Mouse (Mus musculus): Measurements from ENCODE around the gene Stra8.

The Stra8 gene

DNA sequence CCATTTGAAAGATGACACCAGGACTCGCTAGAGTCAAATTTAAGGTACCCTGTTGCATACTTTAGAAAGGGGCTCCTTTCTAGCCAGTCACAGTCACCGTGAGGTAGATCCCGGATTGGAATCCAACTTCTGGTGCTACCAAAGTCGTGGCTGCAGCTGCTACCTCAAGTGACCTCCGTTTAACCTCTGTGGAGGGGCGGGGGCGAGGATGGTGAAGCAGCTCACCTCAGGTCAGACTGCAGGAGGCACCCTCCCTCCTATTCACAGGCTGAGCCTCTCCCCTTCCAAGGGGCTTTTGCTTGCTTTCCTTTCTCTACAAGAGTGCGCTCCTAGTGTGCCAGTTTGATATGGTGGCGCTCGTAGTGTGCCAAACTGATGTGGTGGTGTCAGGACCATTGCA is at the start of gene Stra8:
Stra8 (plus strand) TSS at position 208 of the 400 bp plus-strand sequence.
- no peak for DNase-seq (ENCODE audit: low read depth in 1 of 2, low spot score in 2 of 2)

- no peak for DNase-seq (ENCODE audit: low read depth in 1 of 2, low spot score in 2 of 2)
Measured at GRCm38 (mm10) chr6:34870724-34871123, 49.2 kb upstream of the Stra8 start.

- DNase-seq (ENCODE audit: low read depth in 1 of 2, low spot score in 2 of 2): no peak
Measured at GRCm38 (mm10) chr6:34871929-34872328, 48.0 kb upstream of the Stra8 start.

DNA sequence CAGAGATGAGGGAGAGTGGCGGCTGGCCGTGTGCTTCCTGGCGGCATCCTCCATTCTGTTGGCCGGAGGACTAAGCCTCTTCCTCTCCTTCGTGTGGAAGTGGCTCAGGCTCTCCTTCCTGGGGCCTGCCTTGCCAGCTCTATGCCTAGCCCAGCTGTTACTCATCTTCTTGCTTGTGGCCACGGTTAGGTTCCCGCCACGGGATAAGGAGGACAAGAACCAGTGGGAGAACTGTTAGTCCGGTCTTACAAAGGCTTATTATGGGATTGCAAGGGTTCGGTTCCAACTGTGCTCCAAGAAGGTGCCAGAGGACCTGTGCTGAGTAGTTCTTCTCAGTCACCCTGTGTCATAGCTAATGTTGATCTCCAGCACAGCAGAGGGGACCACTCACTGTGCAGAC is 47.1 kb upstream of the Stra8 start:
- no peak for DNase-seq (ENCODE audit: low read depth in 1 of 2, low spot score in 2 of 2)

- DNase-seq (ENCODE audit: low read depth in 1 of 2, low spot score in 2 of 2): no peak
Measured at GRCm38 (mm10) chr6:34874101-34874921, 45.7 kb upstream of the Stra8 start.

DNA sequence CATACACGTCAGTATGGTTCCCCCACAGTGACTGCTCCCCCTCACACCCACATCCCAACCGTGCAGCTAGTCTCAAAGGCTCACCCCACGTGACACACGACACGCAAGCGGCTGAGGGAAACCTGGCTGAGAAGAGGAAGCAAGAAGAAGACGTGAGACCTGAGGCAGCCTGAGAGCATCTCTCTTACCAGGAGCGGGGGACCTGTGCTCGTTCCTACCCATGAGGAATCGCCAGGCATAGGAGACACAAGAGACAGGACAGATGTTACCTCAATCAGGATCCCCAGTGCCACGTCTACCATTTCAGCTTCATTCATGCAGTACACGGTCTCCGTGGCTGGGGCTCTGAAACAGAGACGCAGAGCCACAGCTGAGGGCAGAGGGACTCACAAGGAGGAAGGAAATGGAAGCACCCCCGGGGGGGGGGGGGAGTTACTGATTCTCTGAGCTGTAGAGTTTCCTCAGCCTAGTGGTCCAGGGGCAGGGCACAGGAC is 44.6 kb upstream of the Stra8 start:
- peak in 1 of 2 experiments; percentile 61 for DNase-seq (ENCODE audit: low read depth in 1 of 2, low spot score in 2 of 2)

GRCm38 (mm10) chr6:34875966-34876834 is 43.8 kb upstream of the Stra8 start:
- DNase-seq (ENCODE audit: low read depth in 1 of 2, low spot score in 2 of 2): no peak

- DNase-seq (ENCODE audit: low read depth in 1 of 2, low spot score in 2 of 2): no peak
Measured at GRCm38 (mm10) chr6:34876835-34877156, 43.2 kb upstream of the Stra8 start.

DNA sequence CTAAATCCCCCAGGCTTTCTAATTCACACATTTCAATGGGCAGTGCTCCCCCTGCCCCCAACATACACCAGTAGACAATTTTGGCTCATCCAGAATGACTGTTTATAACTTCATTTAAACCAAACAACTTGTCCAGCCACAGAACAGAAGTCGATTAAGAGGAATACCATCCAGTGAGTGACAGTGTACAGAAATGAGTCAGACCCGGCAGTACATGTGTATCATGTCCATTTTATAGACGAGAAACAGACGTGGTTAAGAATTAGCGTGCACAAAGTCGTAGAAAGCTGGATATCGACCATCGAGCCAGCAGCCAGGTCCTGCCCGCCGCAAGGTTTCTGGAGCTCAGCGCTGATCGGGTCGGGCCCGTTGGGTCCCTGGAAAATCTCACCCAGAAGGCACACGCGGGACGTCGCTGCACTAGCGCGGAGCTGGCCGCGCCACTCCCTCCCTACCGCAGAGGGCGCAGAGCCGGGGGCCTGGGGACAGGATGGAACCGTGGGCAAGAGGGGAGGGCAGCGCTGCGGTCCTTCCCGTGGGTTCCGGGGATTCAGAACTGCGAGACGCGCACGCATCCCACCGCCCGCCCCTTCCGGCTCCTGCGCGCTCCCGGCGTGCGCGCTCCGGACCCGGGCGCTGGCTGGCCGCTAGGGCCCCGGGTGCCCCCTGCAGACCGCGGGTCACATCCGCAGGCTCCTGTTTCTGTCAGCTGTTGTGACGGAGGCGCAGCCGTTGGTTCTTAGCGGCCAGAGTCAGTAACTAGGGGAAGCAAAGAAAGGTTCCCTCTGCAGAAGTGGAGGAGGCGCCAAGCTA is 42.2 kb upstream of the Stra8 start, which contains the start of gene Cyren:
Cyren (minus strand) TSS at position 552 of the 813 bp plus-strand sequence.
- DNase-seq (ENCODE audit: low read depth in 1 of 2, low spot score in 2 of 2): peak; percentile 76 to 88

GRCm38 (mm10) chr6:34879101-34879740 is 40.7 kb upstream of the Stra8 start:
- DNase-seq (ENCODE audit: low read depth in 1 of 2, low spot score in 2 of 2): no peak

GRCm38 (mm10) chr6:34879911-34880475 is 40.0 kb upstream of the Stra8 start:
- DNase-seq (ENCODE audit: low read depth in 1 of 2, low spot score in 2 of 2): no peak

DNA sequence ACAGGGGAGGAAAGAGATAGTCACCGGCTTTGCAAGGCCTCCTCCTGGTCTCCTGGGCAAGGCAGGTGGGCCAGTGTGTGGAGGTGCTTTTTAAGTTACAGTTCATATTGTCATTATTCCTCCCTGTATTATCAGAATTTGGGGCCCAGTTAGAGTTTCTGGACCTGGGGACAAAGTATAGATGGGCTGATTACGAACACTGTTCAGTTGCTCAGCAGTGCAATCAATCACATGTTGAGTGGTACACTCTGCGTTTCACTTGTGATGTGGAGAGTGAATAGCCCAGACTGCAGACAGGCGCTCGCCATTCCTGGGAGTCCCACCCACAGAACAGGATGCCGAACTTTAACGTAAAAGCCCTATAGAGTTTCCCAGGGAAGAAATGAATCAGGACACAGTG is 35.2 kb upstream of the Stra8 start:
- DNase-seq (ENCODE audit: low read depth in 1 of 2, low spot score in 2 of 2): no peak

DNA sequence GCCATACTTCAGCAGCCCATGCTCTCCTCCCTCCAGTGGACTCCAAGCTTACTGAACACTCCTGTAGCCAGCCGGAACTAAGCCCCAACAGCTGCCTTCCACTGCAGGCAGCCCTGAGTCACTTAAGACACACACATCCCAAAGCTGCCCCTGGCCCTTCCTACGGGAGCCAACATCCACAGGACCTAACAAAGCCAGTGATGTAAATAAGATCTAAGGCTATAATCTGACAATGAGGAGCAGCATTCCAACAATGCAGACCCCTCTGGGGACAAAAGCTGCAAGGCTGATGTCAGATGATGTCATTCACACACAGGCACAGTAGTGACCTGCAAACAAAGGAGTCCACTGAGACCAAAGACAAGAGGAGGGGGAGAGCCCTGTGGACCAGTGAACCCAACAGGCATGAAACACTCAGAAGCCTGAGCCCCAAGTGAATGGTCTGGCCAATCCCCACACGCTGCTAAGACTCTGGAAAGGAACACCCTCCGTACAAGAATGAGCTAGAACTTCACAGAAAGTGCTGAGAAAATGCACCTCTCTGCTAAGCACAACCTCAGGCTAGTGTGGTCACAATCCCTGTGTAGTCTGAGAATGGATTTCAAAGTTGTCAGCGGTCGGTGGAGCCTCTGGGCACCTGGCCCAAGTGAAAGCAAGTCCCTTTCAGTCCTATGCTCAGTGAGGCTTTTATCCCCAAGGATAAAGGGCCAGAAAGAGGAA is 32.7 kb upstream of the Stra8 start:
- no peak for DNase-seq (ENCODE audit: low read depth in 1 of 2, low spot score in 2 of 2)

DNA sequence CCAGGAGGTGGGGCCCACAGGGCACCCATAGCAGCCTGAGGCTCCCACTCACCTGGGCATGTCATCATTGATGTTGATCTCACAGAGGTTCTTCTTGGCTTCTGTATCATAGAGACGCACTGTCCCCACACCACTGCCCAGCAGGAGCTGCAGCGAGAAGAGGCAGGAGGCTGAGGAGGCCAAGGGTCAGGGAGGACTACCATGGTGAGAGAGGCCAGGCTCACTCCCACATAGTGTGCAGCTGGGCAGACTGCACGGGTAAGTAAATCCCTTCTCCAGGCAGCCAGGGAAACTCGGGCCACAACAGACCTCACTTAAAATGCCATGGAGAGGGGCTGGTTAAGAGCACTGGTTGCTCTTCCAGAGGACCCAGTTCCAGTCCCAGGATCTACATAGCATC is 30.8 kb upstream of the Stra8 start:
- no peak for DNase-seq (ENCODE audit: low read depth in 1 of 2, low spot score in 2 of 2)

DNA sequence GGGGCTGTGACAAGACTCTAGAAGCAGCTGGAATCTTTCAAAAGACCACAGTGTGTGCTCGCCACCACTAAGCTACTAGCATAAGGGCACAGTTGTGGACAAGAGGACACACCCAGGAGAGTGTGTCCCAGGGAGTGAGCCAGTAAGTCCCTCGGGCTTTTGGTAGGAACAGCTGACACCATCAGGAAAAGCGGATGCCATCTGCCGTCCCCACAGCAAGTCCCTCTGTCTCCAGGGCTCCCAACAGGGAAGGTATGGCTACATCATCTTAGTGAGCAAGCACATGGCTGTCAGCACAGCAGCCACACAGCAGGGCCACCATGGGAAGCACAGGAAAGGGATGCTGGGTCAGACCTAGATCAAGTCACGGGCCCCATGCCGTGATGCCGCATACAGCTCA is 24.4 kb upstream of the Stra8 start:
- DNase-seq (ENCODE audit: low read depth in 1 of 2, low spot score in 2 of 2): no peak

GRCm38 (mm10) chr6:34896168-34896780 is 23.7 kb upstream of the Stra8 start:
- DNase-seq (ENCODE audit: low read depth in 1 of 2, low spot score in 2 of 2): no peak

- DNase-seq (ENCODE audit: low read depth in 1 of 2, low spot score in 2 of 2): no peak
Measured at GRCm38 (mm10) chr6:34899127-34899526, 20.8 kb upstream of the Stra8 start.

GRCm38 (mm10) chr6:34900990-34901389 is 19.0 kb upstream of the Stra8 start:
- DNase-seq (ENCODE audit: low read depth in 1 of 2, low spot score in 2 of 2): no peak

DNA sequence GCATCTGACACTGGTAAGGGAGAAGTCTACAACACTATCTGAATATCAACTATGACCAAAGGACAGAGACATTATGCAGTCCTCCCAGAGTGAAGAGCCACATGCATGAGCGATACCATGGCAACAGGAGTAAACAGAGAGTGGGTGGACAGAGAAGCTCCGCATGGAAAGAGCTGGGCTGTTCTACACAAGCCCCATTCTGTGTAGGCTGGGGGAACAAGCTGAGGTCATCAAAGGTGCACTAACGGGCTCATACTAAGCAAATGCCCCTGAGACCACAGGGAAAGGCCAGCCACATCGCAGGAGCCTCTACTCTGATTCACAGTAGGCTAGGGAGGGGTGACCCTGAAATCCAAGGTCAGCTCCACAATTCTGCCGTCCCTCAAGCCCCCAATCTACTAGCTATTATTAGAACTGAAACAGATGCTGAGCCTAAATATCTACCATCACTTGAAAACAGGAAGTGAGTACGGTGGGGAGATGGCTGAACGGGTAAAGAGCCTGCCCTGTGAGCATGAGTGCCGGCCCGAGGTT is 18.0 kb upstream of the Stra8 start:
- DNase-seq (ENCODE audit: low read depth in 1 of 2, low spot score in 2 of 2): no peak
